Mouse (Mus musculus): Measurements from ENCODE around the gene Daw1. TPM values are rescaled to one million over a fixed set of nuclear protein-coding genes. Genes with fewer than 3 reads are reported as not detected.

The Daw1 gene
- total RNA-seq, 1 experiment from 2014 or later: not detected

- ATAC-seq (replicated peaks; ENCODE audit: low read depth, poor library complexity, severe bottlenecking): no peak
Observed at GRCm38 (mm10) chr1:83179531-83179930, 20.0 kb downstream of the Daw1 start.

- ATAC-seq (replicated peaks; ENCODE audit: low read depth, poor library complexity, severe bottlenecking): no peak
Observed at GRCm38 (mm10) chr1:83181418-83181817, 21.9 kb downstream of the Daw1 start.

GRCm38 (mm10) chr1:83187154-83187553, 27.6 kb downstream of the Daw1 start:
- peak; percentile 78 for ATAC-seq (replicated peaks; ENCODE audit: low read depth, poor library complexity, severe bottlenecking)

GRCm38 (mm10) chr1:83209981-83210380, 50.4 kb downstream of the Daw1 start:
- ATAC-seq (replicated peaks; ENCODE audit: low read depth, poor library complexity, severe bottlenecking): no peak

- no peak for ATAC-seq (replicated peaks; ENCODE audit: low read depth, poor library complexity, severe bottlenecking)
Observed at GRCm38 (mm10) chr1:83218260-83218659, 58.7 kb downstream of the Daw1 start.

- no peak for ATAC-seq (replicated peaks; ENCODE audit: low read depth, poor library complexity, severe bottlenecking)
Observed at GRCm38 (mm10) chr1:83223072-83223471, 63.5 kb downstream of the Daw1 start.

- no peak for ATAC-seq (replicated peaks; ENCODE audit: low read depth, poor library complexity, severe bottlenecking)
Observed at GRCm38 (mm10) chr1:83224423-83224960, 64.9 kb downstream of the Daw1 start.

GRCm38 (mm10) chr1:83227946-83228345, 68.4 kb downstream of the Daw1 start:
- ATAC-seq (replicated peaks; ENCODE audit: low read depth, poor library complexity, severe bottlenecking): no peak

GRCm38 (mm10) chr1:83248235-83248746, 88.7 kb downstream of the Daw1 start:
- no peak for ATAC-seq (replicated peaks; ENCODE audit: low read depth, poor library complexity, severe bottlenecking)

GRCm38 (mm10) chr1:83251746-83252145, 92.2 kb downstream of the Daw1 start:
- ATAC-seq (replicated peaks; ENCODE audit: low read depth, poor library complexity, severe bottlenecking): no peak

Other genes starting within 250 kb of the Daw1 start
- gene A030005L19Rik, start 246.4 kb upstream of the Daw1 start, total RNA-seq (2017): not detected in 2 replicates
- not detected in 2 replicates for gene A030014E15Rik, start 234.8 kb upstream of the Daw1 start, total RNA-seq (2017)
- not detected in 2 replicates for gene Gm6217, start 228.4 kb upstream of the Daw1 start, total RNA-seq (2017)
- gene A030003K21Rik, start 216.4 kb upstream of the Daw1 start, total RNA-seq (2017): not detected in 2 replicates
- gene Gm7544, start 203.7 kb upstream of the Daw1 start, total RNA-seq (2017): not detected in 2 replicates
- not detected in 2 replicates for gene Gm47955, start 199.5 kb upstream of the Daw1 start, total RNA-seq (2017)
- gene Gm47959, start 159.2 kb upstream of the Daw1 start, total RNA-seq (2017): not detected in 2 replicates
- not detected in 2 replicates for gene Slc19a3, start 121.3 kb upstream of the Daw1 start, total RNA-seq (2017)
- gene Krtap28-10, start 117.3 kb upstream of the Daw1 start, total RNA-seq (2017): not detected in 2 replicates
- gene Gm47969, start 114.8 kb upstream of the Daw1 start, total RNA-seq (2017): not detected in 2 replicates
- not detected in 2 replicates for gene A030005K14Rik, start 100.4 kb upstream of the Daw1 start, total RNA-seq (2017)
- gene Krtap28-13, start 98.8 kb upstream of the Daw1 start, total RNA-seq (2017): not detected in 2 replicates
- not detected in 2 replicates for gene Ccl20, start 43.0 kb upstream of the Daw1 start, total RNA-seq (2017)
- not detected in 2 replicates for gene Sphkap, start 248.4 kb downstream of the Daw1 start, total RNA-seq (2017)